Mouse (Mus musculus): ENCODE results near the gene Tmem174. TPM values are rescaled to one million over a fixed set of nuclear protein-coding genes. Genes with fewer than 3 reads are reported as not detected.

The Tmem174 gene
- total and polyA plus RNA-seq, 2 experiments from 2014 or later: 0.10 TPM; not detected in 1

DNA sequence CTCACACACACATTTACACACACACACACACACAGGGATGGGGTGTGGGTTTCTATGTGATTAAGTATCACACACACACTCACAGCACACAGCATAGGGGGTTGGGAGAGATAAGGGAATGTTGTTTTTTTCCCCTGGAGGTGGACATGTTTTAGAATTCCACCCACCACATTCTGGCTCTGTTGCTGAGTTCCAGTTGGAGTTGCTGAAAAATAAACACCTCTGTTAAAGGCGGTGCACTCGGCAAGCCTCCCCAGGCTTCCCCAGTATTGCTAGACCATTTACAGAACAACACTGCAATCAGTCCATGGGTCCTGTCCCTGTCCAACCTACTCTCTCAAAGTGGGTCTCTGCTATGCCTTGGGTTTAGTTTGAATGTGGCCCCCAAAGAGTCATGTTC lies 15.0 kb upstream of the Tmem174 start:
- no peaks in the 10 kb centered on the region for H3K36me3 ChIP-seq (ENCODE audit: insufficient read depth)
- 88% methylated on average over 2 of the region's 2 CpGs for WGBS
- H3K4me1 ChIP-seq (ENCODE audit: insufficient read depth): peaks cover 5% of the 10 kb centered on the region; the same call in 1 of the 2 replicates
- DNase-seq (no peak), ATAC-seq (no peak)
- no peak overlapping the region for H3K27ac ChIP-seq (ENCODE audit: low read depth, low read length)
- H3K27me3 ChIP-seq (ENCODE audit: insufficient read depth, low read length): no peaks in the 10 kb centered on the region
- H3K9me3 ChIP-seq (ENCODE audit: low read length): no peaks in the 10 kb centered on the region
- TF ChIP-seq CTCF (IDR thresholded peaks at IDR 0.05; ENCODE audit: low read depth): no peak
- H3K4me3 ChIP-seq (ENCODE audit: low read depth, low read length): no peak overlapping the region
- no peak overlapping the region for H3K4me2 ChIP-seq (ENCODE audit: low read depth)
- no peak overlapping the region for H3K9ac ChIP-seq

DNA sequence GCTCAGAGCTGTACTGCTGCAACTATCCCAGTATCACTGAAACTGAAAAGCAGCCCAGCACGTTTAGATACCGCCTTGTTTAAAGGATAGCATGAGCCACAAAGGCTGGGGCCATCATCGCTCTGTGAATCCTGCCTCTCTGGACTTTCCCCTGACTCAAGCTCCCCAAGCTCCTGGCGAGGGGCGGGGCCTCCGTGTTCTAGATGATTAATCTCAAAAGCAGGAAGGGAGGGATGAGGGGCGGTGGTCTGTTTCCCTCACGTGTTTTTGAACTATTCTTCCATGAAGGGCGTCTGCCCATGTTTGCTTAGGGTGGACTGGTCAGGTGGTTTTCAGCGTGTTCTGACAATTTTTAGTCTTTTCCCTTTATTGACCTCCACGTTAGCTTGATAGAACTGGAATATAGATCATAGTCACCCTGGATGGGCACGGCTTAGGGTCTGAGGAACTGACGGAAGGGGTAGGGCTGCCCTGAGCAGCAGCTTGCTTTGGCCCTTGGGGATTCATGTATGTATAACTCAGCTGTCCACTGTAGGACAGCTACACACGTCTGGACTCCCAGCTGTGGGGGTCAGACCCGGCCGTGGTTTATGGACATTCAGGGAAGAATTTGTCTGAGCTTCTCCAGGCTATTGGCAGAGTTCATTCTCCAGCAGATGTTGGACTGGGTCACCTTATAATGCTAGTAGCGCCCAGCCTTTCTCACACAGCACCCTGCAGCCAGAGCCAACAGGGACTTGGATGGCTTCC lies 14.2 kb upstream of the Tmem174 start:
- Histone ChIP-seq H3K4me1 (ENCODE audit: insufficient read depth) (peaks cover 5% of the 10 kb centered on the region; the same call in 1 of the 2 replicates), H3K9me3 (ENCODE audit: low read length) (no peaks in the 10 kb centered on the region), H3K4me3 (ENCODE audit: low read depth, low read length) (no peak overlapping the region), H3K36me3 (ENCODE audit: insufficient read depth) (no peaks in the 10 kb centered on the region), H3K4me2 (ENCODE audit: low read depth) (no peak overlapping the region), H3K27me3 (ENCODE audit: insufficient read depth, low read length) (no peaks in the 10 kb centered on the region), H3K9ac (no peak overlapping the region), H3K27ac (ENCODE audit: low read depth, low read length) (no peak overlapping the region)
- ATAC-seq (no peak), DNase-seq (no peak)
- no peak for TF ChIP-seq CTCF (IDR thresholded peaks at IDR 0.05; ENCODE audit: low read depth)
- 80% methylated on average over 17 of the region's 17 CpGs for WGBS

DNA sequence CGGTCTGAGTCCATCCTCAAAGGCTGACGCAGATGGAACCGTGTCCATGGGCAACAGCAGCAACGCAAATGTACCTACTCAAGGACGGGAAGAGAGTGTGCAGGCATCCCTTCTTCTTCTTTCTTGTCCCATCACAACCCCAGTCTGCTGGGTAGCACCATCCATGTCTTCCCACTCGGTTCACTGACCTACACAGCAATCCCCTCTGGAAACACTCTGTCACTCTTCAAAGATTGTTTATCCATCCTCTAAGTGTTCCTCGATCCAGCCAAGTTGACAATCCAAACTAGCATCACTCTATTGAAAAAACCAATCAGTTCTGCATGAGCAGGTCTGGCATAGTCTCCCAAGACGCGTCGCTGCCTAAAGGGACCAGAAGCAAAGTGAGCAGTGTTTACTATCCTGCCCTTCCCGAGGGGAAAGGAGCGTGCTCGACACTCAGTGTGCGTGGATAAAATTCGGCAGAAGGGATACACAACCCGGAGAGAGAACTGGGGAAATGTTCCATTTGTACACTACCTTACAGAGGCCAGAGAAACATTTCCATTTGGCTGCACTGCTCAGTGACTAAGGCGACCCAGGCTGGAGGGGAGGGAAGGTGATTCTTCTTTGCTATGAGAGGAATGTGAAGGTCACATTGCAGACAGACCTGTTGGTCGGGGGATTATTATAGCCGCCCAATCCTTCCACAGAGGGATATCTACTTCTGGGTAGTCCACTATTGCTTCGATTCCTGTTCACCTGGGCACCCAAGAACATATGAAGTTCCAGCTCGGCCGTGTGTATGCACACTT lies 10.8 kb upstream of the Tmem174 start:
- Histone ChIP-seq H3K27me3 (ENCODE audit: insufficient read depth, low read length) (no peaks in the 10 kb centered on the region), H3K4me1 (ENCODE audit: insufficient read depth) (no peaks in the 10 kb centered on the region), H3K4me2 (ENCODE audit: low read depth) (no peak overlapping the region), H3K4me3 (ENCODE audit: low read depth, low read length) (no peak overlapping the region), H3K27ac (ENCODE audit: low read depth, low read length) (no peak overlapping the region), H3K9ac (no peak overlapping the region), H3K9me3 (ENCODE audit: low read length) (no peaks in the 10 kb centered on the region), H3K36me3 (ENCODE audit: insufficient read depth) (no peaks in the 10 kb centered on the region)
- ATAC-seq (no peak), DNase-seq (no peak)
- TF ChIP-seq CTCF (IDR thresholded peaks at IDR 0.05; ENCODE audit: low read depth): no peak
- WGBS: 87% methylated on average over 22 of the region's 22 CpGs

DNA sequence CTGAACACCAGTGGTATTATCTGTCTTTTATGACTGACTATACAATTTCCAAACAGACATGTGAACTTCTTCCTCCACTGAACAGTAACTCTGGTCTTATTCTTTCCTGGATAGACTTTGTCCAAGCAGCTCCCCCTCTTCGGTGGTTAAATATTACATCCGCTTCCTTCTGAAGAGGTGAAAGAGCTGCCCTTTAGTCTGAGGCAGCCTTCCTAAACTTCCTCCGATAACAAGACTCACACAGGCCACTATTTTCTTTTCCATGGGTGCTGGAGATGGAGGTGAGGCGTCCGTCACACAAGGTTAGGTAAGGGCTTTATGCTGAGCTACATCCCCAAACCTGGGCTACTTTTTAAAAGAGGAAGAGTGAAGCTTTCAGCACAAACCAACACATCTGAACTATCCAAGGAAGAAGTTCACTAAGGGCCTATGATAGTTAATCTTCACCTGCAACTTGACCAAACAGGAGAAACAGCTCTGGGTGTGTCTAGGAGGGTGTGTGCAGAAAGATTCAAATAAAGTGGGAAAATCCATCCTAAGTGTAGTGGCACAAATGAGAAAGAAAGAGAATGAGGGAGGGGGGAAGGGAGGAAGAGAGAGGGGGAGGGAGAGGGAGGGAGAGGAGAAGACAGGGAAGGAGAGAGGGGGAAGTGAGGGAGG lies 1.4 kb upstream of the Tmem174 start:
- WGBS: 94% methylated on average over 5 of the region's 5 CpGs
- no peaks in the 10 kb centered on the region for H3K9me3 ChIP-seq (ENCODE audit: low read length)
- H3K9ac ChIP-seq: no peak overlapping the region
- no peak overlapping the region for H3K4me2 ChIP-seq (ENCODE audit: low read depth)
- ATAC-seq: no peak
- DNase-seq: no peak
- H3K4me3 ChIP-seq (ENCODE audit: low read depth, low read length): no peak overlapping the region
- no peaks in the 10 kb centered on the region for H3K27me3 ChIP-seq (ENCODE audit: insufficient read depth, low read length)
- TF ChIP-seq CTCF (IDR thresholded peaks at IDR 0.05; ENCODE audit: low read depth): no peak
- no peak overlapping the region for H3K27ac ChIP-seq (ENCODE audit: low read depth, low read length)
- H3K36me3 ChIP-seq (ENCODE audit: insufficient read depth): no peaks in the 10 kb centered on the region
- no peaks in the 10 kb centered on the region for H3K4me1 ChIP-seq (ENCODE audit: insufficient read depth)

DNA sequence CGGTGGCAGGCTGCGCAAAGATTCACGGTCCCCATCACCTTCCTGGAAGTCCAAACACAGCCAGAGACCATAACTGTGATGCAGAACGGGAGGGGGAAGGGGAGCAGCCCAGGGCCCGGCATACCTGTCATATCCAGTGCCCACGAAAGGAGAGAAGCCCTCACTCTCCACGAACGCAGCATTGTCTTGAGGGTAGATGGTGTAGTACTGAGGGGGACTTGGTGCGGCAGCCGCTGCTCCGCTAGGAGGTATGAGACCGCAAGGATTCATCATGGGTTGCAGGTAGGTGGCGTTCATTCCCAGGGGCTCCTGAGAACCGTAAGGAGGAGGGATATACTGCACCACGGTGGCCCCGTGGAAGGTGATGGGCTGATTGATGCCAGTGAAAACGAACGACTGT lies 639 bp downstream of the Tmem174 start:
- H3K4me3 ChIP-seq (ENCODE audit: low read depth, low read length): no peak overlapping the region
- H3K9me3 ChIP-seq (ENCODE audit: low read length): no peaks in the 10 kb centered on the region
- H3K4me1 ChIP-seq (ENCODE audit: insufficient read depth): no peaks in the 10 kb centered on the region
- DNase-seq: no peak
- WGBS: 75% methylated on average over 18 of the region's 18 CpGs
- no peak for ATAC-seq
- no peak for TF ChIP-seq CTCF (IDR thresholded peaks at IDR 0.05; ENCODE audit: low read depth)
- H3K36me3 ChIP-seq (ENCODE audit: insufficient read depth): no peaks in the 10 kb centered on the region
- H3K4me2 ChIP-seq (ENCODE audit: low read depth): no peak overlapping the region
- no peak overlapping the region for H3K27ac ChIP-seq (ENCODE audit: low read depth, low read length)
- H3K27me3 ChIP-seq (ENCODE audit: insufficient read depth, low read length): no peaks in the 10 kb centered on the region
- H3K9ac ChIP-seq: no peak overlapping the region

DNA sequence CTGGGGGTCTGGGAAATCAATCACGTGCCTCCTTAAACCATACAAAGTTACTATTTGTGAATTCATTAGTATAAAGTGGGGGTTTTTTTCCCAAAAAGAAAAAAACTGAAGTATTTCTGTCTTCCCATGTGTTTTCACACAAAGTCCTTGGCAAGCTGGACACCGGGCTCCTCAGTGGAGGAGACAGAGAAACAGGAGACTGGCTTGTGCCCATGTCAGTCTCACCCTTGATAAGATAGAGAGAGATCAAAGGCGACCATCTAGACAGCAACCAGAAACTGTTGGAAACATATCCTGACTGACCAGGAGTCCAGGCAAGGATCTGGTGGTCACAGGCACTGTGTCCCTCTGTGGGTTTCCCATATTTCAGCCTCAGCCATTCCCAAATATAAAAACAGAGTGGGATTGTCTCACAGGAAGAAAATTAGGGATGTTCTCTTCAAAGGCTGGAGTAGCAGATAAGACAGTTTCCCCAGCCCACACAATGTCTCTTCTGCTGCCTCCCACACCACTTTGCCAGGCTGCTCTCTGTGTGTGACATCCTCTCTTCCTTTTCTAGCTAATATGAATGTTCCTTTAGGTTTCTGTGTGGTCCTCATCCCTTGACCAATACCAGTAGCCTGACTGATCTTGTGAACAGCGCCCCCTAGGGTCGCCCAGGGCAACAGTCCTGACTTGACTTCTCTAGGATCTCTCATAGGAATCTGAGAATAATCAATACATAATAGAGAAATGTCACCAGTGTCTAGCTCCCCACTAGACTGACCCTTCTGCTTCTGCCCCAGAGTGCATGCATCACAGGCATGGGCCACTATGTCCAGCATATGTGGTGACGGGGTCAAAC lies 3.3 kb downstream of the Tmem174 start:
- Histone ChIP-seq H3K4me3 (ENCODE audit: low read depth, low read length) (no peak overlapping the region), H3K9me3 (ENCODE audit: low read length) (no peaks in the 10 kb centered on the region), H3K9ac (no peak overlapping the region), H3K27me3 (ENCODE audit: insufficient read depth, low read length) (no peaks in the 10 kb centered on the region), H3K27ac (ENCODE audit: low read depth, low read length) (no peak overlapping the region), H3K4me1 (ENCODE audit: insufficient read depth) (no peaks in the 10 kb centered on the region), H3K36me3 (ENCODE audit: insufficient read depth) (no peaks in the 10 kb centered on the region), H3K4me2 (ENCODE audit: low read depth) (no peak overlapping the region)
- DNase-seq (no peak), ATAC-seq (no peak)
- 62% methylated on average over 6 of the region's 6 CpGs for WGBS
- no peak for TF ChIP-seq CTCF (IDR thresholded peaks at IDR 0.05; ENCODE audit: low read depth)

Measured in forebrain, postnatal 0 days (tissue).